Mouse (Mus musculus) heart, embryonic 14.5 days (tissue): ENCODE data around the gene Camta2. TPM values are rescaled to one million over a fixed set of nuclear protein-coding genes. Genes with fewer than 3 reads are reported as not detected.

ENCODE experiments used
- ATAC-seq: fragments of 200-750 bp; cut with Nextera tagmentation; 2 replicates; pipeline ENCODE4 v1.8.0; 2017; ENCODE audit warnings: low read depth, moderate TSS enrichment; ENCODE audit not compliant: insufficient number of reproducible peaks, insufficient read depth, low FRiP score
- H3K27ac ChIP-seq, 2 experiments: fragments of 200-500 bp in 1 of 2; fragments of 300-500 bp in 1 of 2; sonication (generic) in 1 of 2; replicated peaks in 1 of 2; 2 replicates each; pipeline ENCODE4 v1.5.1; 2012 to 2014; ENCODE audit warnings: low read depth in 2 of 2, low read length in 2 of 2, control low read depth in 1 of 2, mild to moderate bottlenecking in 1 of 2, mixed read lengths in 1 of 2; ENCODE audit not compliant: control insufficient read depth in 1 of 2, insufficient read depth in 1 of 2
- H3K27me3 ChIP-seq: fragments of 300-500 bp; sonication (generic); 2 replicates; pipeline ENCODE4 v1.6.1; 2014; ENCODE audit warnings: mild to moderate bottlenecking, low read length, control low read depth; ENCODE audit not compliant: control insufficient read depth, insufficient read depth
- H3K36me3 ChIP-seq: fragments of 300-500 bp; sonication (generic); 2 replicates; pipeline ENCODE4 v1.6.1; 2014; ENCODE audit warnings: mild to moderate bottlenecking, control low read depth, low read length, mixed read lengths; ENCODE audit not compliant: control insufficient read depth, insufficient read depth
- H3K4me1 ChIP-seq, 2 experiments: fragments of 200-500 bp in 1 of 2; fragments of 300-500 bp in 1 of 2; sonication (generic) in 1 of 2; 2 replicates each; pipeline ENCODE4 v1.6.1; 2012 to 2014; ENCODE audit warnings: low read length in 2 of 2, control low read depth in 1 of 2, mixed read lengths in 1 of 2; ENCODE audit not compliant: control insufficient read depth in 2 of 2, insufficient read depth in 2 of 2
- H3K4me2 ChIP-seq: fragments of 300-500 bp; sonication (generic); 2 replicates; pipeline ENCODE4 v1.6.1; 2014; ENCODE audit warnings: mild to moderate bottlenecking, low read length
- H3K4me3 ChIP-seq, 2 experiments: fragments of 200-500 bp in 1 of 2; fragments of 300-500 bp in 1 of 2; sonication (generic) in 1 of 2; 2 replicates each; pipeline ENCODE4 v1.5.1; 2012 to 2014; ENCODE audit warnings: low read length in 2 of 2, mild to moderate bottlenecking in 2 of 2, control low read depth in 1 of 2, low read depth in 1 of 2, moderate library complexity in 1 of 2; ENCODE audit not compliant: control insufficient read depth in 1 of 2, insufficient read depth in 1 of 2
- H3K9ac ChIP-seq: fragments of 300-500 bp; sonication (generic); 2 replicates; pipeline ENCODE4 v1.6.1; 2014; ENCODE audit warnings: mild to moderate bottlenecking, low read length
- H3K9me3 ChIP-seq: fragments of 300-500 bp; sonication (generic); 2 replicates; pipeline ENCODE4 v1.6.1; 2016; ENCODE audit warnings: low read length, control low read depth; ENCODE audit not compliant: control insufficient read depth
- WGBS: fragments of 180-500 bp; shearing (Covaris S2); extraction: QIAGEN DNeasy Blood & Tissue Kit; methylation state at CpG from one replicate; pipeline ENCODE4 v1.1.7; 2014; 5-methylcytosine and 5-hydroxymethylcytosine counted together
- polyA plus RNA-seq: library from polyadenylated mRNA; unstranded; fragments of >200 nt; fragmentation: Nextera tagmentation; extraction: Ambion mirVana; gene quantifications from 2 replicates; pipeline ENCODE4 v1.2.1, GENCODE M21; 2014

The Camta2 gene
- polyA plus RNA-seq, 1 experiment from 2014 or later: 13.8 TPM

GRCm38 (mm10) chr11:70669582-70670345 is 18.1 kb downstream of the Camta2 start:
- peak; percentile 4; the same call in 1 of the 2 replicates for ATAC-seq
- under 1% methylated on average over 30 of the region's 31 CpGs for WGBS
- peak overlapping the region; percentile 84 for H3K9ac ChIP-seq
- peak overlapping the region; percentile 93 for H3K4me2 ChIP-seq
- peaks cover 10 to 22% of the 10 kb centered on the region in 2 experiments; a peak in 3 of 4 replicates for H3K4me1 ChIP-seq
- peak overlapping the region; percentile 95 to 98 for H3K27ac ChIP-seq
- H3K36me3 ChIP-seq: peaks cover 53% of the 10 kb centered on the region
- peak overlapping the region; percentile 64 to 78 for H3K4me3 ChIP-seq
- H3K27me3 ChIP-seq: no peaks in the 10 kb centered on the region
- H3K9me3 ChIP-seq: no peaks in the 10 kb centered on the region

- peak; percentile 93 for ATAC-seq
- Histone ChIP-seq H3K4me3 (peak within 1 kb of the TSS; percentile 64 to 78), H3K9me3 (no peaks in the 10 kb centered on the region), H3K4me1 (peaks cover 10 to 24% of the 10 kb centered on the region in 2 experiments; a peak in 3 of 4 replicates), H3K27me3 (no peaks in the 10 kb centered on the region), H3K9ac (peak within 1 kb of the TSS; percentile 84), H3K4me2 (peak within 1 kb of the TSS; percentile 93), H3K36me3 (peaks cover 53% of the 10 kb centered on the region), H3K27ac (peak within 1 kb of the TSS; percentile 96 to 98)
- under 1% methylated on average over 44 of the region's 44 CpGs for WGBS
Observed at GRCm38 (mm10) chr11:70668771-70669505, 19.0 kb downstream of the Camta2 start, which contains the start of gene Spag7. Gene Spag7 (minus strand): TSS chr11:70669416.

- Histone ChIP-seq H3K9ac (peak overlapping the region; percentile 78), H3K27ac (peak overlapping the region; percentile 80 to 98), H3K4me2 (peak overlapping the region; percentile 93), H3K9me3 (no peaks in the 10 kb centered on the region), H3K4me1 (peaks cover 10 to 24% of the 10 kb centered on the region in 2 experiments; a peak in 3 of 4 replicates), H3K27me3 (no peaks in the 10 kb centered on the region), H3K36me3 (peaks cover 53% of the 10 kb centered on the region), H3K4me3 (peak overlapping the region; percentile 64 to 78)
- WGBS: under 1% methylated on average over 15 of the region's 15 CpGs
- peak; percentile 7 for ATAC-seq
Observed at GRCm38 (mm10) chr11:70668335-70668770, 19.6 kb downstream of the Camta2 start.

- peak overlapping the region in 1 of 2 experiments; percentile 64; a peak in 2 of 4 replicates for H3K4me3 ChIP-seq
- peaks cover 10 to 28% of the 10 kb centered on the region in 2 experiments; a peak in 3 of 4 replicates for H3K4me1 ChIP-seq
- peak overlapping the region; percentile 93 for H3K4me2 ChIP-seq
- peak overlapping the region in 1 of 2 experiments; percentile 98; a peak in 2 of 4 replicates for H3K27ac ChIP-seq
- ATAC-seq: no peak
- 66% methylated on average over 14 of the region's 14 CpGs for WGBS
- H3K9me3 ChIP-seq: no peaks in the 10 kb centered on the region
- peak overlapping the region; percentile 78 for H3K9ac ChIP-seq
- no peaks in the 10 kb centered on the region for H3K27me3 ChIP-seq
- H3K36me3 ChIP-seq: peaks cover 62% of the 10 kb centered on the region
Observed at GRCm38 (mm10) chr11:70667271-70668150, 20.4 kb downstream of the Camta2 start.

GRCm38 (mm10) chr11:70666687-70667086 is 21.2 kb downstream of the Camta2 start:
- H3K9ac ChIP-seq: no peak overlapping the region
- H3K9me3 ChIP-seq: no peaks in the 10 kb centered on the region
- 87% methylated on average over 8 of the region's 8 CpGs for WGBS
- H3K4me3 ChIP-seq: no peak overlapping the region
- H3K36me3 ChIP-seq: peaks cover 62% of the 10 kb centered on the region
- H3K4me1 ChIP-seq: peaks cover 10 to 28% of the 10 kb centered on the region in 2 experiments; a peak in 3 of 4 replicates
- H3K27me3 ChIP-seq: no peaks in the 10 kb centered on the region
- H3K27ac ChIP-seq: no peak overlapping the region
- no peak for ATAC-seq
- no peak overlapping the region for H3K4me2 ChIP-seq

- H3K27me3 ChIP-seq: no peaks in the 10 kb centered on the region
- no peak overlapping the region for H3K9ac ChIP-seq
- 87% methylated on average over 9 of the region's 9 CpGs for WGBS
- H3K27ac ChIP-seq: no peak overlapping the region
- no peak overlapping the region for H3K4me2 ChIP-seq
- H3K36me3 ChIP-seq: peaks cover 74% of the 10 kb centered on the region
- ATAC-seq: no peak
- H3K4me1 ChIP-seq: peaks cover 2 to 21% of the 10 kb centered on the region in 2 experiments; a peak in 3 of 4 replicates
- no peak overlapping the region for H3K4me3 ChIP-seq
- no peaks in the 10 kb centered on the region for H3K9me3 ChIP-seq
Observed at GRCm38 (mm10) chr11:70664741-70665140, 23.2 kb downstream of the Camta2 start.
